Mouse (Mus musculus) olfactory bulb, adult 2 months (tissue): Measurements from ENCODE around the gene Olfml3. TPM values are rescaled to one million over a fixed set of nuclear protein-coding genes. Genes with fewer than 3 reads are reported as not detected.

Experiments used
- H3K27ac ChIP-seq: fragments of 200-500 bp; 2 replicates; pipeline ENCODE4 v1.5.1; 2012; ENCODE audit warnings: low read depth, low read length; ENCODE audit not compliant: insufficient read depth
- H3K4me1 ChIP-seq: fragments of 200-500 bp; 2 replicates; pipeline ENCODE4 v1.6.1; 2012; ENCODE audit warnings: low read length; ENCODE audit not compliant: control insufficient read depth, insufficient read depth
- H3K4me3 ChIP-seq: fragments of 200-500 bp; 2 replicates; pipeline ENCODE4 v1.5.1; 2012; ENCODE audit warnings: mild to moderate bottlenecking, low read depth, low read length, moderate library complexity; ENCODE audit not compliant: insufficient read depth
- CTCF ChIP-seq: fragments of 200-500 bp; IDR thresholded peaks from 2 replicates; pipeline ENCODE4 v1.5.1; 2012; ENCODE audit warnings: low read depth, mild to moderate bottlenecking, low read length, moderate library complexity; ENCODE audit not compliant: insufficient read depth
- POLR2A ChIP-seq: fragments of 200-500 bp; IDR thresholded peaks from 2 replicates; pipeline ENCODE4 v1.6.1; 2012; ENCODE audit warnings: mild to moderate bottlenecking, low read depth, low read length, moderate library complexity; ENCODE audit not compliant: insufficient read depth
- WGBS: fragments of 180-500 bp; shearing (Covaris S2); methylation state at CpG from one replicate; pipeline ENCODE4 v1.1.7; 2018; 5-methylcytosine and 5-hydroxymethylcytosine counted together
- polyA plus RNA-seq: library from polyadenylated mRNA; stranded (reverse); fragments of >200 nt; gene quantifications from 2 replicates; pipeline ENCODE4 v1.2.4, GENCODE M21; 2012; ENCODE audit warnings: low replicate concordance; ENCODE audit not compliant: missing spikeins, insufficient read depth, insufficient read length

Gene Olfml3
- polyA plus RNA-seq, 1 experiment, result not detected

GRCm38 (mm10) chr3:103696388-103696925 is 41.3 kb downstream of the Olfml3 start:
- Histone ChIP-seq H3K27ac (no peak overlapping the region), H3K4me3 (no peak overlapping the region), H3K4me1 (no peaks in the 10 kb centered on the region)
- TF ChIP-seq CTCF (no peak), POLR2A (no peak)
- 80% methylated on average over 1 of the region's 1 CpGs for WGBS

GRCm38 (mm10) chr3:103695556-103695955 is 42.2 kb downstream of the Olfml3 start:
- TF ChIP-seq POLR2A, result no peak
- no peak for TF ChIP-seq CTCF
- Histone ChIP-seq H3K27ac (no peak overlapping the region), H3K4me1 (no peaks in the 10 kb centered on the region), H3K4me3 (no peak overlapping the region)
- 48% methylated on average over 3 of the region's 3 CpGs for WGBS

GRCm38 (mm10) chr3:103690506-103690905 is 47.3 kb downstream of the Olfml3 start:
- WGBS, result 84% methylated on average over 3 of the region's 3 CpGs
- Histone ChIP-seq H3K27ac (no peak overlapping the region), H3K4me1 (no peaks in the 10 kb centered on the region), H3K4me3 (no peak overlapping the region)
- TF ChIP-seq POLR2A (no peak), CTCF (no peak)

DNA sequence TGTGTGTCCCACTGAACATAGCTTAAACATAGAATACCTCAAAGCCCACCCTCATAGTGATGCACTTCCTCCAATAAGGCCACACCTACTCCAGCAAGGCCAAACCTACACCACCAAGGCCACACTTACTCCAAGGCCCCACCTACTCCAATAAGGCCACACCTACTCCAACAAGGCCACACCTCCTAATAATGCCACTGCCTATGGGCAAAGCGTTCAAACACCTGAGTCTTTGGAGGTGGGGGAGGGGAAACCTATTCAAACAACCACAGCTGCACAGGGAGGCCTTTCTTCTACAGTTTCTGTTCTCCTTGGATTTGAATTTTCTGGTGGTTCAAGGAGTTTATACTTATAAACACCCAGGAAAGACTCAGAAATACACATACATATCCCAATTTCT is 48.8 kb downstream of the Olfml3 start:
- H3K4me3 ChIP-seq, result no peak overlapping the region
- peaks cover under 1% of the 10 kb centered on the region; the same call in 1 of the 2 replicates for H3K4me1 ChIP-seq
- H3K27ac ChIP-seq, result no peak overlapping the region
- WGBS, result 91% methylated on average over 1 of the region's 1 CpGs
- TF ChIP-seq POLR2A (no peak), CTCF (no peak)

DNA sequence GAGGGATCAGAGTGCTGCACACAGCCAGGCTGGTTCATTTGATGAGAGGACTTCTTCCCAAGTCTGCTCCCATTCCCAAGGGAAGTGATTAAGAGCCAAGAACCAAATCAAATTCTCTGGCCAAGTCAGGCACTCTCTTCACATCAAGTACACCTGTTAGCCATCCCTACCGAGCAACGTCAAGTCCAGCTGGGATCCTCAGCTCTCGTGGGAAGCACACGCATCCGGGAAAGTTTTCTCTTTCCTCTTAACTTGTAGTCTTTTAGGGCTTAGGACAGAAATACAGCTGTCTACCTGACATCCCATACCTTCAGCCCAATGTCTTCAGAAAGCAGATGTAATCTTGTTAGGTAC is 53.9 kb downstream of the Olfml3 start:
- peak overlapping the region; percentile 72 for H3K27ac ChIP-seq
- no peak overlapping the region for H3K4me3 ChIP-seq
- TF ChIP-seq POLR2A (no peak), CTCF (no peak)
- peaks cover 15% of the 10 kb centered on the region for H3K4me1 ChIP-seq
- WGBS, result 45% methylated on average over 5 of the region's 5 CpGs

GRCm38 (mm10) chr3:103683234-103683965 is 54.4 kb downstream of the Olfml3 start:
- WGBS, result 7% methylated on average over 21 of the region's 21 CpGs
- peak overlapping the region; percentile 10 for H3K4me3 ChIP-seq
- peaks cover 15% of the 10 kb centered on the region for H3K4me1 ChIP-seq
- peak overlapping the region; percentile 94 for H3K27ac ChIP-seq
- TF ChIP-seq CTCF (no peak), POLR2A (no peak)

DNA sequence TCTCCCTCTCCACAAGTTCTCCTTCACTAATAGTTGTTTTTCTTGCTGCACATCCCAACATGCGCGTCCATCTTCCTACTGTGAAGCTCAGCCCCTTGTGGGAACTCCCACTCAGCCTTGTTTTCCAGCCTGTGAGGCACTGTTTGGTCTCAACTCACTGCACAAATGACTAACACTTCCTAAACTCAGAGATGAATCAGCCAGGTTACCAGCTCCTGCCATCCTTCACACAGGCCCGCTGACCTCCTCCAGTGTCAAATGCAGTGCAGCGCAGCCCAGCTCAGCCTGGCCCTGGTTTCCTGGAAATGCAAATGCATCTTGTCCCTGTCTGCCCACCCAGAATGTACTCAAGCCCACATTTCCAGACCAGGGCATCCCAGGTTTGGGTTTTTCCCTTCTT is 55.3 kb downstream of the Olfml3 start:
- Histone ChIP-seq H3K4me1 (peaks cover 15% of the 10 kb centered on the region), H3K4me3 (no peak overlapping the region), H3K27ac (peak overlapping the region; percentile 94)
- 25% methylated on average over 4 of the region's 4 CpGs for WGBS
- no peak for TF ChIP-seq CTCF
- no peak for TF ChIP-seq POLR2A

- no peak overlapping the region for H3K4me3 ChIP-seq
- H3K27ac ChIP-seq, result no peak overlapping the region
- TF ChIP-seq CTCF (no peak), POLR2A (no peak)
- 67% methylated on average over 6 of the region's 6 CpGs for WGBS
- peaks cover 13% of the 10 kb centered on the region for H3K4me1 ChIP-seq
Observed at GRCm38 (mm10) chr3:103678811-103679210, 59.0 kb downstream of the Olfml3 start.

DNA sequence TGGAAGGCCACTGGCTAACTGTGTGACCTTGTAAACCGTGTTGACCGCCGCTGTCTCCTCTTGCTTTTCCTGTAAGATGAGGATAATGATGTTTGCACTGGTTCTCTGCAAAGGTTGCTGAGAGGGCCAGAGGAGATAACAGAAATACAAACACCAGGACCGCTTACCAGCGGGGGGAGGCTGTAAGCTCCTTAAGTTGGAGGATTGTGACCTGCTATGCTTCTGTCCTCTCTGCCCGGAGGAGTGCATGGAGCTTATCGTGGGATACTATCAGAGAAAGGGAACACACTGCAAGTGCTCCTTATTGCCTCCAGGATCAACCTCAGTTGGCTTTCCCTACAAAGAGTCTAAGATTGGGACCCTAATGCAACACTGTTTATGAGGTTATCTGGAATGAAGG is 65.1 kb downstream of the Olfml3 start:
- 62% methylated on average over 7 of the region's 7 CpGs for WGBS
- TF ChIP-seq CTCF (no peak), POLR2A (no peak)
- Histone ChIP-seq H3K4me1 (peaks cover 2% of the 10 kb centered on the region; the same call in 1 of the 2 replicates), H3K27ac (no peak overlapping the region), H3K4me3 (no peak overlapping the region)

Other genes with a start within 250 kb of the Olfml3 start
- gene Syt6, start 162.8 kb downstream of the Olfml3 start, polyA plus RNA-seq, result 104 and 138 TPM in 2 replicates
- gene Atg4a-ps, start 91.9 kb downstream of the Olfml3 start, polyA plus RNA-seq, result not detected in 2 replicates
- not detected in 2 replicates for gene Gm10964, start 1.4 kb upstream of the Olfml3 start, polyA plus RNA-seq
- 438 TPM in 1 of 2 replicates, not detected in the other for gene Hipk1, start 53.6 kb upstream of the Olfml3 start, polyA plus RNA-seq
- gene Dclre1b, start 71.4 kb upstream of the Olfml3 start, polyA plus RNA-seq, result not detected in 2 replicates
- not detected in 2 replicates for gene Ap4b1, start 71.5 kb upstream of the Olfml3 start, polyA plus RNA-seq
- not detected in 2 replicates for gene Gm43064, start 71.6 kb upstream of the Olfml3 start, polyA plus RNA-seq
- not detected in 2 replicates for gene Bcl2l15, start 94.6 kb upstream of the Olfml3 start, polyA plus RNA-seq
- gene Ptpn22, start 121.8 kb upstream of the Olfml3 start, polyA plus RNA-seq, result not detected in 2 replicates
- gene Rsbn1, start 176.1 kb upstream of the Olfml3 start, polyA plus RNA-seq, result not detected in 2 replicates
- gene Phtf1, start 230.1 kb upstream of the Olfml3 start, polyA plus RNA-seq, result not detected in 2 replicates